Mouse (Mus musculus) B cell, adult 2 months (primary cell): ENCODE data around the gene Fam169a.
A peak's percentile ranks its signal among the peaks of the same experiment; 100 is the strongest.
"Not testable (repeated sequence)": the region's sequence is repeated elsewhere in the genome, so short reads cannot be mapped to it uniquely, and the experiment has no call there.

Experiments
- DNase-seq, 2 experiments: peaks; one replicate each; pipeline ENCODE4 v3.0.0; 2022

Gene Fam169a

GRCm38 (mm10) chr13:97066649-97067550 lies at the start of gene Fam169a:
Fam169a (plus strand) TSS chr13:97067286.
- no peak for DNase-seq

- no peak for DNase-seq
Observed at GRCm38 (mm10) chr13:97017711-97018110, 49.4 kb upstream of the Fam169a start.

GRCm38 (mm10) chr13:97020122-97020521 lies 47.0 kb upstream of the Fam169a start:
- DNase-seq, result no peak

- no peak for DNase-seq
Observed at GRCm38 (mm10) chr13:97021906-97022305, 45.2 kb upstream of the Fam169a start.

GRCm38 (mm10) chr13:97030075-97030474 lies 37.0 kb upstream of the Fam169a start:
- no peak for DNase-seq

GRCm38 (mm10) chr13:97034262-97034661 lies 32.8 kb upstream of the Fam169a start, which contains the start of gene 1700029F12Rik:
1700029F12Rik (minus strand) TSS chr13:97034362.
- DNase-seq, result no peak

GRCm38 (mm10) chr13:97051158-97051557 lies 15.9 kb upstream of the Fam169a start:
- DNase-seq, result no peak

- peak; percentile 37 to 39 for DNase-seq
Observed at GRCm38 (mm10) chr13:97052667-97053066, 14.4 kb upstream of the Fam169a start.

- no peak for DNase-seq
Observed at GRCm38 (mm10) chr13:97053844-97054243, 13.2 kb upstream of the Fam169a start.

- DNase-seq, result no peak
Observed at GRCm38 (mm10) chr13:97057817-97058216, 9.3 kb upstream of the Fam169a start.

GRCm38 (mm10) chr13:97059746-97060145 lies 7.3 kb upstream of the Fam169a start:
- no peak for DNase-seq

- no peak for DNase-seq
Observed at GRCm38 (mm10) chr13:97060331-97060730, 6.8 kb upstream of the Fam169a start.

GRCm38 (mm10) chr13:97062151-97062550 lies 4.9 kb upstream of the Fam169a start:
- DNase-seq, result no peak

GRCm38 (mm10) chr13:97063431-97063830 lies 3.7 kb upstream of the Fam169a start:
- no peak for DNase-seq

- no peak for DNase-seq
Observed at GRCm38 (mm10) chr13:97064413-97064812, 2.7 kb upstream of the Fam169a start.

- not testable (repeated sequence) for DNase-seq
Observed at GRCm38 (mm10) chr13:97064844-97065621, 2.1 kb upstream of the Fam169a start.

- no peak for DNase-seq
Observed at GRCm38 (mm10) chr13:97067691-97068090, 605 bp downstream of the Fam169a start.

GRCm38 (mm10) chr13:97068151-97068550 lies 1.1 kb downstream of the Fam169a start:
- no peak for DNase-seq

GRCm38 (mm10) chr13:97070931-97071625 lies 4.0 kb downstream of the Fam169a start:
- DNase-seq, result peak in 1 of 2 experiments; percentile 5

- peak in 1 of 2 experiments; percentile 7 for DNase-seq
Observed at GRCm38 (mm10) chr13:97071626-97072241, 4.6 kb downstream of the Fam169a start.

GRCm38 (mm10) chr13:97073497-97073896 lies 6.4 kb downstream of the Fam169a start:
- no peak for DNase-seq

GRCm38 (mm10) chr13:97077556-97077955 lies 10.5 kb downstream of the Fam169a start:
- no peak for DNase-seq

GRCm38 (mm10) chr13:97080201-97080600 lies 13.1 kb downstream of the Fam169a start:
- DNase-seq, result no peak
